Mouse (Mus musculus): Measurements from ENCODE around the gene Asb16.

GRCm38 (mm10) chr11:102249351-102250090 lies 19.0 kb upstream of the Asb16 start:
- no peak for TF ChIP-seq CEBPB (IDR thresholded peaks at IDR 0.05; ENCODE audit: low read depth)
- TF ChIP-seq USF1 (IDR thresholded peaks at IDR 0.05; ENCODE audit: low read depth) = no peak
- no peak for TF ChIP-seq CTCF (IDR thresholded peaks at IDR 0.05; ENCODE audit: control insufficient read depth, insufficient read depth, insufficient read length)
- no peak for TF ChIP-seq MAX (IDR thresholded peaks at IDR 0.05)
- no peak for TF ChIP-seq FOSL1 (IDR thresholded peaks at IDR 0.05; ENCODE audit: insufficient read depth, low read length, poor library complexity, severe bottlenecking)
- TF ChIP-seq MYOG (IDR thresholded peaks at IDR 0.05; ENCODE audit: control insufficient read depth, extremely low read depth, insufficient read length) = no peak
- no peak for TF ChIP-seq MYOD1 (IDR thresholded peaks at IDR 0.05; ENCODE audit: control insufficient read depth, insufficient read length, low read depth)
